Mouse (Mus musculus): ENCODE data around the gene Stat3. TPM values are rescaled to one million over a fixed set of nuclear protein-coding genes. Genes with fewer than 3 reads are reported as not detected.

The Stat3 gene
- polyA plus RNA-seq, 1 experiment from 2014 or later, result 43.5 TPM

- no peaks in the 10 kb centered on the region; the same call in 1 of the 2 replicates for H3K36me3 ChIP-seq (ENCODE audit: control insufficient read depth, insufficient read depth, low read length)
- H3K27me3 ChIP-seq (ENCODE audit: control insufficient read depth, insufficient read depth, low read length), result no peaks in the 10 kb centered on the region
- H3K27ac ChIP-seq (ENCODE audit: low read length), result no peak overlapping the region
- 73% methylated on average over 8 of the region's 8 CpGs for WGBS
- H3K4me3 ChIP-seq (ENCODE audit: low read depth, low read length), result no peak overlapping the region
- ATAC-seq (ENCODE audit: insufficient number of reproducible peaks, insufficient read depth, low FRiP score, low read depth), result no peak
- no peak overlapping the region for H3K4me2 ChIP-seq (replicated peaks; ENCODE audit: low read depth, low read length)
- H3K4me1 ChIP-seq (ENCODE audit: control insufficient read depth, insufficient read depth, low read length), result no peaks in the 10 kb centered on the region
- no peaks in the 10 kb centered on the region for H3K9me3 ChIP-seq (ENCODE audit: control insufficient read depth, low read depth, low read length)
- H3K9ac ChIP-seq (replicated peaks; ENCODE audit: low read depth, low read length), result no peak overlapping the region
Observed at GRCm38 (mm10) chr11:100870968-100871350, 68.4 kb downstream of the Stat3 start.

GRCm38 (mm10) chr11:100870256-100870967 is 68.9 kb downstream of the Stat3 start:
- no peak overlapping the region for H3K27ac ChIP-seq (ENCODE audit: low read length)
- H3K4me3 ChIP-seq (ENCODE audit: low read depth, low read length), result no peak overlapping the region
- no peaks in the 10 kb centered on the region for H3K4me1 ChIP-seq (ENCODE audit: control insufficient read depth, insufficient read depth, low read length)
- no peak overlapping the region for H3K4me2 ChIP-seq (replicated peaks; ENCODE audit: low read depth, low read length)
- no peaks in the 10 kb centered on the region for H3K9me3 ChIP-seq (ENCODE audit: control insufficient read depth, low read depth, low read length)
- no peaks in the 10 kb centered on the region for H3K27me3 ChIP-seq (ENCODE audit: control insufficient read depth, insufficient read depth, low read length)
- ATAC-seq (ENCODE audit: insufficient number of reproducible peaks, insufficient read depth, low FRiP score, low read depth), result no peak
- 78% methylated on average over 10 of the region's 10 CpGs for WGBS
- no peaks in the 10 kb centered on the region; the same call in 1 of the 2 replicates for H3K36me3 ChIP-seq (ENCODE audit: control insufficient read depth, insufficient read depth, low read length)
- H3K9ac ChIP-seq (replicated peaks; ENCODE audit: low read depth, low read length), result no peak overlapping the region

- 76% methylated on average over 7 of the region's 7 CpGs for WGBS
- H3K27ac ChIP-seq (ENCODE audit: low read length), result no peak overlapping the region
- H3K9ac ChIP-seq (replicated peaks; ENCODE audit: low read depth, low read length), result no peak overlapping the region
- H3K4me3 ChIP-seq (ENCODE audit: low read depth, low read length), result no peak overlapping the region
- ATAC-seq (ENCODE audit: insufficient number of reproducible peaks, insufficient read depth, low FRiP score, low read depth), result no peak
- H3K4me1 ChIP-seq (ENCODE audit: control insufficient read depth, insufficient read depth, low read length), result no peaks in the 10 kb centered on the region
- no peaks in the 10 kb centered on the region for H3K36me3 ChIP-seq (ENCODE audit: control insufficient read depth, insufficient read depth, low read length)
- H3K4me2 ChIP-seq (replicated peaks; ENCODE audit: low read depth, low read length), result no peak overlapping the region
- no peaks in the 10 kb centered on the region for H3K27me3 ChIP-seq (ENCODE audit: control insufficient read depth, insufficient read depth, low read length)
- no peaks in the 10 kb centered on the region for H3K9me3 ChIP-seq (ENCODE audit: control insufficient read depth, low read depth, low read length)
Observed at GRCm38 (mm10) chr11:100865618-100866017, 73.7 kb downstream of the Stat3 start.

- Histone ChIP-seq H3K4me1 (ENCODE audit: control insufficient read depth, insufficient read depth, low read length) (no peaks in the 10 kb centered on the region), H3K9me3 (ENCODE audit: control insufficient read depth, low read depth, low read length) (no peaks in the 10 kb centered on the region), H3K9ac (replicated peaks; ENCODE audit: low read depth, low read length) (no peak overlapping the region), H3K36me3 (ENCODE audit: control insufficient read depth, insufficient read depth, low read length) (no peaks in the 10 kb centered on the region), H3K27ac (ENCODE audit: low read length) (no peak overlapping the region), H3K4me2 (replicated peaks; ENCODE audit: low read depth, low read length) (no peak overlapping the region), H3K4me3 (ENCODE audit: low read depth, low read length) (no peak overlapping the region), H3K27me3 (ENCODE audit: control insufficient read depth, insufficient read depth, low read length) (no peaks in the 10 kb centered on the region)
- no peak for ATAC-seq (ENCODE audit: insufficient number of reproducible peaks, insufficient read depth, low FRiP score, low read depth)
- WGBS, result 85% methylated on average over 10 of the region's 10 CpGs
Observed at GRCm38 (mm10) chr11:100863141-100863540, 76.2 kb downstream of the Stat3 start.

GRCm38 (mm10) chr11:100861836-100862235 is 77.5 kb downstream of the Stat3 start:
- Histone ChIP-seq H3K27me3 (ENCODE audit: control insufficient read depth, insufficient read depth, low read length) (no peaks in the 10 kb centered on the region), H3K4me3 (ENCODE audit: low read depth, low read length) (no peak overlapping the region), H3K9me3 (ENCODE audit: control insufficient read depth, low read depth, low read length) (no peaks in the 10 kb centered on the region), H3K27ac (ENCODE audit: low read length) (no peak overlapping the region), H3K36me3 (ENCODE audit: control insufficient read depth, insufficient read depth, low read length) (no peaks in the 10 kb centered on the region), H3K4me1 (ENCODE audit: control insufficient read depth, insufficient read depth, low read length) (no peaks in the 10 kb centered on the region), H3K4me2 (replicated peaks; ENCODE audit: low read depth, low read length) (no peak overlapping the region), H3K9ac (replicated peaks; ENCODE audit: low read depth, low read length) (no peak overlapping the region)
- WGBS, result 19% methylated on average over 3 of the region's 3 CpGs
- no peak for ATAC-seq (ENCODE audit: insufficient number of reproducible peaks, insufficient read depth, low FRiP score, low read depth)

- H3K27ac ChIP-seq (ENCODE audit: low read length), result no peak overlapping the region
- H3K9me3 ChIP-seq (ENCODE audit: control insufficient read depth, low read depth, low read length), result no peaks in the 10 kb centered on the region
- WGBS, result 85% methylated on average over 7 of the region's 7 CpGs
- no peak for ATAC-seq (ENCODE audit: insufficient number of reproducible peaks, insufficient read depth, low FRiP score, low read depth)
- no peaks in the 10 kb centered on the region for H3K27me3 ChIP-seq (ENCODE audit: control insufficient read depth, insufficient read depth, low read length)
- no peak overlapping the region for H3K4me3 ChIP-seq (ENCODE audit: low read depth, low read length)
- H3K4me2 ChIP-seq (replicated peaks; ENCODE audit: low read depth, low read length), result 0 out of 2 replicates have a peak overlapping the region, but pooled peaks have one; percentile 56
- H3K4me1 ChIP-seq (ENCODE audit: control insufficient read depth, insufficient read depth, low read length), result no peaks in the 10 kb centered on the region
- no peaks in the 10 kb centered on the region for H3K36me3 ChIP-seq (ENCODE audit: control insufficient read depth, insufficient read depth, low read length)
- no peak overlapping the region for H3K9ac ChIP-seq (replicated peaks; ENCODE audit: low read depth, low read length)
Observed at GRCm38 (mm10) chr11:100861335-100861734, 78.0 kb downstream of the Stat3 start.

GRCm38 (mm10) chr11:100860198-100861048 is 78.9 kb downstream of the Stat3 start:
- Histone ChIP-seq H3K9me3 (ENCODE audit: control insufficient read depth, low read depth, low read length) (no peaks in the 10 kb centered on the region), H3K4me2 (replicated peaks; ENCODE audit: low read depth, low read length) (peak overlapping the region; percentile 56), H3K9ac (replicated peaks; ENCODE audit: low read depth, low read length) (peak overlapping the region; percentile 4), H3K27ac (ENCODE audit: low read length) (no peak overlapping the region), H3K4me1 (ENCODE audit: control insufficient read depth, insufficient read depth, low read length) (no peaks in the 10 kb centered on the region), H3K4me3 (ENCODE audit: low read depth, low read length) (peak overlapping the region; percentile 37), H3K27me3 (ENCODE audit: control insufficient read depth, insufficient read depth, low read length) (no peaks in the 10 kb centered on the region), H3K36me3 (ENCODE audit: control insufficient read depth, insufficient read depth, low read length) (no peaks in the 10 kb centered on the region)
- WGBS, result 2% methylated on average over 55 of the region's 55 CpGs
- ATAC-seq (ENCODE audit: insufficient number of reproducible peaks, insufficient read depth, low FRiP score, low read depth), result peak; percentile 87

GRCm38 (mm10) chr11:100859579-100860075 is 79.7 kb downstream of the Stat3 start:
- no peak overlapping the region for H3K27ac ChIP-seq (ENCODE audit: low read length)
- H3K9ac ChIP-seq (replicated peaks; ENCODE audit: low read depth, low read length), result no peak overlapping the region
- no peaks in the 10 kb centered on the region for H3K4me1 ChIP-seq (ENCODE audit: control insufficient read depth, insufficient read depth, low read length)
- no peaks in the 10 kb centered on the region for H3K27me3 ChIP-seq (ENCODE audit: control insufficient read depth, insufficient read depth, low read length)
- no peak for ATAC-seq (ENCODE audit: insufficient number of reproducible peaks, insufficient read depth, low FRiP score, low read depth)
- H3K36me3 ChIP-seq (ENCODE audit: control insufficient read depth, insufficient read depth, low read length), result no peaks in the 10 kb centered on the region
- peak overlapping the region; percentile 37 for H3K4me3 ChIP-seq (ENCODE audit: low read depth, low read length)
- H3K9me3 ChIP-seq (ENCODE audit: control insufficient read depth, low read depth, low read length), result no peaks in the 10 kb centered on the region
- WGBS, result 48% methylated on average over 6 of the region's 6 CpGs
- H3K4me2 ChIP-seq (replicated peaks; ENCODE audit: low read depth, low read length), result peak overlapping the region; percentile 56

Measured in stomach, embryonic 14.5 days (tissue).